Mouse (Mus musculus): ENCODE measurements around the gene Erich6b. TPM values are rescaled to one million over a fixed set of nuclear protein-coding genes. Genes with fewer than 3 reads are reported as not detected.

Gene Erich6b
- total RNA-seq, 2 experiments from 2014 or later, result not detected

DNA sequence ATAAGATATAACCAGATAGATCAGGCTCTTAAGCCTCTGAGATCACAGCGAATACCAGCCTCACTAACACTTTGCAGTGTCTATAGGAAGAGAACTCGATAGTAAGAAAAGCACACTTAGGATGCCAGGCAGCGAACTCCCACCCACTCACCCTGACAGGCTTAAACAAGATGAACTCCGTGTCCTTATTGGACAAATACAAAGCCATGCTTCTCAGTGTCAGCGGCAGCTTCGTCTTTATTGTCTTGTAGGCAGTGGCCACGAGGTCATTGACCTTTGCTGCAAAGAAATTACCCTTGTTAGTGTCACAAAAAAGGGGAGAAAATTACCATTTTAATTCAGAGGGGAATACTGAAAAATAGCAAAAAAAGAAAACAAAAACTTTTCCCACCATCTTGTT, 65.7 kb downstream of the Erich6b start:
- DNase-seq, result no peak

DNA sequence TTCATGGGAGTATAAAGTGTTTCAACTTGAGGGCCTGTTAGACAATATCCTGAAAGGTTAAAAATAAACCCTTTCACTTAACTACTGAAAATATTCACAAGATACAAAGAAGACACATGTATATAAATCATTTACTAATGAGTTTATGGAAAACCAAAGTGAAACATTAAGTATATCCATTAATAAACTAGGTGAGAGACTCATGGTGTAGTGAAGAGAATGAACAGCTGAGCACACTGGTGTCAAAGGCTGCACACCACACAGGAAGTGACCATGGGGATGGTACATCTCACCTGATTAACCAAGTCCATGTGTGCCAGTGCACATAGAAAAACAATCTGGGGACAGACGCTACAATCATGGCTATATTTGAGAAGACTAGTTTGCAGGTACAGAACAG, 66.9 kb downstream of the Erich6b start:
- no peak for DNase-seq

DNA sequence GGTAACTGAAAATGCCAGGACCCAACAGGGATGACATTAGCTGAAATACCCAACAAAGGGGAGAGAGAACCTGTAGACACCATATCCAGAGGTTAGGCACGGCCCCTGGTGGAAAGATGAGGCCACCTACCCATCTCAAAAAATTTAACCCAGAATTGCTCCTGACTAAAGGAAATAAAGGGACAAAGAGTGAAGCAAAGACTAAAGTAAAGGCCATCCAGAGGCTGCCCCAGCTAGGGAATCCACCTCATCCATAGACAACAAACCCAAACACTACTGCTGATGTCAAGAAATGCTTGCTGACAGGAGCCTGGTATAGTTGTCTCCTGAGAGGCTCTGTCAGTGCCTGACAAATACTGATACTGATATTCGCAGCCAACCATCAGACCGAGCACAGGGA, 69.7 kb downstream of the Erich6b start:
- DNase-seq, result no peak

DNA sequence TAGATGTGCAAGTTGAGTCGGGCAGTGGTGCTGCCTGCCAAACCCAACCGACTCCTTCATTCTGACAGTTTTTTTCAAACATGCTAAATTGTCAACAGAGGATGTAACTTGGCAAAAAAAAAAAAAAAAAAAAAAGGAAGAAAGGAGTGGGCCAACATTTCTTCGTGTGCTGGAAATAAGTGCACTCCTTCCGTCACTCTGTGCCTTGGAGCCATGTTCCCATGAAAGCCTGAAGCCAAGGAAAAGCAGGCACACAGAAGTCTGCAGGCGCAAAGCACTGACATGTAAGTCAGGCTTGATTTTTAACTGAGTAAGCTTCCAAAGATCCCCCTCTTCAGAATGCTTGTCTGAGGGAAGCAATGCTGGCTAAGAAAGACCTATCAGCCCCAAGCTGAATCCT, 70.6 kb downstream of the Erich6b start:
- DNase-seq, result no peak

DNA sequence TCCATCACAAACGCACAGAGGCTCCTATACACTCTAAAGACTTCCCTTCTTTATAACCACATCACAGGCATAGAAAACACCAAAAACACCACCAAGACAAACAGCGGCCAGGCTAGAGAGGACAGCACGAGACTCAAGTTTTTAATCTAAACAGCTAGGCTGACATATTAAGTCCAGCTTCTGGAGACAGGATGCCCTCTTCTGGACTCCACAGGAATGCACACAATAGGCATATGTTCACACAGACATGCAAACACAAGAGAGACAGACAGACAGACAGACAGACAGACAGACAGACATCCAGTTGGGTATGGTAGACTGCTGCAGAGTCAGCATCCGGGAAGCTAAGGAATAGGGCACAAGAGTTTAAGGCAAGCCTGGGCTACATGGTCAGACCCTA, 71.6 kb downstream of the Erich6b start:
- no peak for DNase-seq

DNA sequence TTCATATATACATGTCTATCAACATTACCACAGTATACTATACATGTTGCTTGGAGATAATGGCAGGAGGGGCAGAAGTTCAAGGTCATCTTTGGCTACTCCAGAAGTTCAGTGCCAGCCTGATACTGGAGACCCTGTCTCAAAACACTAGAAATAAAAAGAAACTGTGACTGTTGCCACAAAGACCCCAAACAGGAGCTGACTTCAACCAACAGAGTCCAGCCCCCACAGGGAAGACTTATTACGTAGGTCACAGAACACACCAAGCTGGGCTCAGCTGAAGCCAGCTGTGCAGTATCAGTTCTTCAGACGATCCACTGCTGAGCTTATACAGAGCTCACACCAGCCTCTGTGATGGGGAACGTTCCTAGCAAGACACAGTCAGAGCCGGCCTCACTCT, 74.4 kb downstream of the Erich6b start:
- DNase-seq, result no peak

Other genes with a start within 250 kb of the Erich6b start
- gene Siah3, start 186.3 kb upstream of the Erich6b start, total RNA-seq (2021), result 10 to 100 TPM in 1 of 2 experiments, 1 to 10 TPM in 1; 9.8 to 10.0 TPM
- not detected for gene Spert, start 49.1 kb upstream of the Erich6b start, total RNA-seq (2021)
- gene Cog3, start 112.3 kb downstream of the Erich6b start, total RNA-seq (2021), result 10 to 100 TPM; 25.4 to 27.8 TPM
- 10 to 100 TPM; 13.4 to 14.0 TPM for gene Slc25a30, start 144.8 kb downstream of the Erich6b start, total RNA-seq (2021)
- 100 to 1,000 TPM; 921 to 999 TPM for gene Tpt1, start 202.8 kb downstream of the Erich6b start, total RNA-seq (2021)

Data from layer of hippocampus, postnatal 36 days (tissue).